Mouse (Mus musculus) neural tube, embryonic 11.5 days (tissue): ENCODE measurements around the gene Arsb. TPM values are rescaled to one million over a fixed set of nuclear protein-coding genes. Genes with fewer than 3 reads are reported as not detected.

ENCODE experiments used
- ATAC-seq: fragments of 200-750 bp; cut with Nextera tagmentation; 2 replicates; pipeline ENCODE4 v1.8.0; 2017; ENCODE audit warnings: moderate number of reproducible peaks, mild to moderate bottlenecking, moderate TSS enrichment, moderate library complexity; ENCODE audit not compliant: insufficient read depth, low FRiP score, low TSS enrichment
- DNase-seq: peaks from one replicate; pipeline ENCODE4 v3.0.0-alpha.2; 2015; ENCODE audit warnings: low spot score
- H3K27ac ChIP-seq: fragments of 300-500 bp; sonication (generic); 2 replicates; pipeline ENCODE4 v1.5.1; 2014; ENCODE audit warnings: low read depth, mild to moderate bottlenecking, low read length
- H3K27me3 ChIP-seq: fragments of 300-500 bp; sonication (generic); 2 replicates; pipeline ENCODE4 v1.6.1; 2014; ENCODE audit warnings: mild to moderate bottlenecking, low read length, mixed read lengths; ENCODE audit not compliant: control insufficient read depth, insufficient read depth
- H3K36me3 ChIP-seq: fragments of 300-500 bp; sonication (generic); 2 replicates; pipeline ENCODE4 v1.6.1; 2014; ENCODE audit warnings: mild to moderate bottlenecking, low read length, moderate library complexity, mixed read lengths; ENCODE audit not compliant: control insufficient read depth, insufficient read depth
- H3K4me1 ChIP-seq: fragments of 300-500 bp; sonication (generic); 2 replicates; pipeline ENCODE4 v1.6.1; 2014; ENCODE audit warnings: low read length, mixed read lengths; ENCODE audit not compliant: control insufficient read depth, insufficient read depth
- H3K4me2 ChIP-seq: fragments of 300-500 bp; sonication (generic); 2 replicates; pipeline ENCODE4 v1.6.1; 2014; ENCODE audit warnings: low read depth, mild to moderate bottlenecking, moderate library complexity
- H3K4me3 ChIP-seq: fragments of 300-500 bp; sonication (generic); 2 replicates; pipeline ENCODE4 v1.5.1; 2014; ENCODE audit warnings: low read depth, low read length
- H3K9ac ChIP-seq: fragments of 300-500 bp; sonication (generic); 2 replicates; pipeline ENCODE4 v1.6.1; 2014; ENCODE audit warnings: mild to moderate bottlenecking, low read length
- H3K9me3 ChIP-seq: fragments of 300-500 bp; sonication (generic); 2 replicates; pipeline ENCODE4 v1.6.1; 2016; ENCODE audit warnings: low read length; ENCODE audit not compliant: control insufficient read depth
- WGBS: fragments of 180-500 bp; shearing (Covaris S2); extraction: QIAGEN DNeasy Blood & Tissue Kit; methylation state at CpG from one replicate; pipeline ENCODE4 v1.1.7; 2014; 5-methylcytosine and 5-hydroxymethylcytosine counted together
- polyA plus RNA-seq: library from polyadenylated mRNA; unstranded; fragments of >200 nt; fragmentation: Nextera tagmentation; extraction: Ambion mirVana; gene quantifications from 2 replicates; pipeline ENCODE4 v1.2.1, GENCODE M21; 2014

Arsb gene
- polyA plus RNA-seq, 1 experiment from 2014 or later = 7.3 TPM

DNA sequence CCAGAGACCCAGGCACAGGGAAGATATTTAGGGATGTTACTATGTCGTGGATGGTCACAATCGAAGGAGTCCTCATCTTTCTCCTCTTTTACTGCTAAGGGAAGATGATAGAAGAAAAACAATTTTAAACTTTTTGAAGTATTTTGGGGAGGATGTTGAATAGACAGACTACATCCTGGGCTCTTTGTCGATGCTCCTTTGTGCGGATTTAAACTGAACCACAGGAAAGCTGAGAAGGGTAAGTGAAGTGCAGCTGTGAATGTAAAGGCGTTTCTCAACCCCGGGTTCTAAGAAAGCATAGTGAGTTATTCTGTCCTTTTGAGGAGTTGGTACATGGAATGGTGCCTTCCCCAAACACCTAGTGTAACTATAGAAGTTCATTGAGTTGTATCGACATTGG is 14.8 kb upstream of the Arsb start:
- 91% methylated on average over 7 of the region's 7 CpGs for WGBS
- H3K4me2 ChIP-seq = no peak overlapping the region
- no peaks in the 10 kb centered on the region for H3K36me3 ChIP-seq
- ATAC-seq (no peak), DNase-seq (no peak)
- no peak overlapping the region for H3K4me3 ChIP-seq
- H3K27ac ChIP-seq = no peak overlapping the region
- H3K9ac ChIP-seq = no peak overlapping the region
- H3K4me1 ChIP-seq = no peaks in the 10 kb centered on the region; the same call in 1 of the 2 replicates
- H3K9me3 ChIP-seq = no peaks in the 10 kb centered on the region
- no peaks in the 10 kb centered on the region for H3K27me3 ChIP-seq

DNA sequence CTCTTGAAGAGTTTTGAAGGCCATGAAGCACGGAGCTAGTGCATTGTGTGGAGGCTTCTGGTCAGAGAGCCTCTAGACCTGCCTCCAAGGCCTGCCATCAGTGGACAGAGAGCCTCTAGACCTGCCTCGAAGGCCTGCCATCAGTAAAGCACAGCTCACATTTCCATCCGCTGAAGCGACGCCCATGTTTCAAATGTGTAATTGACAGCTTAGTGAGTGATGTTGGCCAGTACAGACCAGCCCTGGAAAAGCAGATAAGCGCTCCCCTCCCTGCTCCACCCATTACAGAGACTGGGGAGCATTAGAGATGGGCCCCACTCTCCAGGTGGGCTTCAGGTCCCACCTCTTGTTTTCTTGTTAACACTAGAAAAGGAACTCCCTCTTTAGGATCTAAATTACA is 13.9 kb upstream of the Arsb start:
- WGBS = 84% methylated on average over 6 of the region's 6 CpGs
- no peak for DNase-seq

GRCm38 (mm10) chr13:93758149-93758898 is 13.1 kb upstream of the Arsb start:
- Histone ChIP-seq H3K36me3 (no peaks in the 10 kb centered on the region), H3K4me1 (no peaks in the 10 kb centered on the region; the same call in 1 of the 2 replicates), H3K27me3 (no peaks in the 10 kb centered on the region), H3K9ac (no peak overlapping the region), H3K9me3 (no peaks in the 10 kb centered on the region), H3K4me2 (no peak overlapping the region), H3K4me3 (no peak overlapping the region), H3K27ac (no peak overlapping the region)
- 37% methylated on average over 14 of the region's 14 CpGs for WGBS
- DNase-seq = no peak
- ATAC-seq = peak; percentile 74

More for the DNA sequence above, 13.9 kb upstream of the Arsb start:
- Histone ChIP-seq H3K4me2 (no peak overlapping the region), H3K27ac (no peak overlapping the region), H3K4me1 (no peaks in the 10 kb centered on the region; the same call in 1 of the 2 replicates), H3K27me3 (no peaks in the 10 kb centered on the region), H3K9ac (no peak overlapping the region), H3K9me3 (no peaks in the 10 kb centered on the region), H3K36me3 (no peaks in the 10 kb centered on the region), H3K4me3 (no peak overlapping the region)
- no peak for ATAC-seq

GRCm38 (mm10) chr13:93761831-93762230 is 9.6 kb upstream of the Arsb start:
- no peaks in the 10 kb centered on the region for H3K9me3 ChIP-seq
- ATAC-seq (no peak), DNase-seq (no peak)
- no peak overlapping the region for H3K4me3 ChIP-seq
- no peaks in the 10 kb centered on the region; the same call in 1 of the 2 replicates for H3K4me1 ChIP-seq
- H3K9ac ChIP-seq = no peak overlapping the region
- WGBS = 88% methylated on average over 8 of the region's 8 CpGs
- H3K4me2 ChIP-seq = no peak overlapping the region
- no peak overlapping the region for H3K27ac ChIP-seq
- H3K27me3 ChIP-seq = no peaks in the 10 kb centered on the region
- no peaks in the 10 kb centered on the region for H3K36me3 ChIP-seq

- H3K27me3 ChIP-seq = no peaks in the 10 kb centered on the region
- no peak overlapping the region for H3K9ac ChIP-seq
- no peaks in the 10 kb centered on the region for H3K9me3 ChIP-seq
- DNase-seq (no peak), ATAC-seq (no peak)
- no peaks in the 10 kb centered on the region; the same call in 1 of the 2 replicates for H3K4me1 ChIP-seq
- H3K36me3 ChIP-seq = no peaks in the 10 kb centered on the region
- H3K4me2 ChIP-seq = no peak overlapping the region
- no peak overlapping the region for H3K27ac ChIP-seq
- WGBS = 89% methylated on average over 3 of the region's 3 CpGs
- no peak overlapping the region for H3K4me3 ChIP-seq
Measured at GRCm38 (mm10) chr13:93762879-93763278, 8.6 kb upstream of the Arsb start.

DNA sequence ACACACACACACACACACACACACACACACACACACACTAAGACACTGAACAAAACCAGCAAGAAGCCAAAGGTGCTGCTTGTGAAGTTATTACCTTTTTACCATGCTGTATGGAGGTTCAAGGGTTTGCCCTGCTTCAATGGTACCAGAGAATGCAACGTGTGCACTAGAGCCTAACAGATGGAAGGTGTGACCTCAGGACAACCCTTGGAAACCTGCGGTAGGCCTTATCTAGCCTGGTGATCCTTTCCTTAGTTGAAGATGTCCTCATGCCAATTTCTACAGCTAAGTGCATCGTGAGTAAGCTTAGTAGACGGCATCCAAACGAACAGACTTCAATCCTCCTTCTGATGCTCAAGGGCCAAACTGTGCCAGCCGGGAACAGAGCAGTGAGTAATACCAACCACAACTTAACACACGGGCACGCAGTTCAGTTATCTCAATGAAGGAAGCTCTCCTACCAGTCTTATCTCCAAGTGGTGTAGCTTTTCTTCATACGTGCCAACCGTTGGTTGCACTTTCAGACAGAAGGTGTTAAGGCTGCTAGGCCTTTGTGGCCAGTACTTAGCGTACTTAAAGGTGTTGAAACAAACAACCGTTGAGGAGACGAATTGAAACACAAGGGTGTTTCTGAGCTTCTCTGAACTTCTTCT is 7.0 kb upstream of the Arsb start:
- no peak for DNase-seq
- no peaks in the 10 kb centered on the region for H3K9me3 ChIP-seq
- H3K9ac ChIP-seq = no peak overlapping the region
- no peak overlapping the region for H3K4me3 ChIP-seq
- no peak overlapping the region for H3K4me2 ChIP-seq
- H3K36me3 ChIP-seq = no peaks in the 10 kb centered on the region
- ATAC-seq = no peak
- no peaks in the 10 kb centered on the region for H3K4me1 ChIP-seq
- 82% methylated on average over 13 of the region's 13 CpGs for WGBS
- H3K27ac ChIP-seq = no peak overlapping the region
- no peaks in the 10 kb centered on the region for H3K27me3 ChIP-seq

- 40% methylated on average over 9 of the region's 9 CpGs for WGBS
- peak overlapping the region; percentile 97 for H3K4me2 ChIP-seq
- ATAC-seq = peak; percentile 55
- no peaks in the 10 kb centered on the region for H3K4me1 ChIP-seq
- no peaks in the 10 kb centered on the region for H3K27me3 ChIP-seq
- DNase-seq = peak; percentile 27
- no peaks in the 10 kb centered on the region for H3K36me3 ChIP-seq
- H3K27ac ChIP-seq = peak overlapping the region; percentile 80
- H3K4me3 ChIP-seq = peak overlapping the region; percentile 57
- H3K9me3 ChIP-seq = no peaks in the 10 kb centered on the region
- peak overlapping the region; percentile 84 for H3K9ac ChIP-seq
Measured at GRCm38 (mm10) chr13:93771031-93771587, 321 bp upstream of the Arsb start.

- WGBS = 42% methylated on average over 8 of the region's 8 CpGs
Measured at GRCm38 (mm10) chr13:93772279-93772636, 828 bp downstream of the Arsb start.

More at GRCm38 (mm10) chr13:93772279-93772636, 828 bp downstream of the Arsb start:
- no peaks in the 10 kb centered on the region for H3K36me3 ChIP-seq
- H3K4me2 ChIP-seq = peak overlapping the region; percentile 97
- H3K4me3 ChIP-seq = peak overlapping the region; percentile 57
- H3K9me3 ChIP-seq = no peaks in the 10 kb centered on the region
- peak overlapping the region; percentile 84 for H3K9ac ChIP-seq
- no peaks in the 10 kb centered on the region for H3K4me1 ChIP-seq
- no peaks in the 10 kb centered on the region for H3K27me3 ChIP-seq
- ATAC-seq (peak; percentile 17), DNase-seq (no peak)
- peak overlapping the region; percentile 80; the same call in 1 of the 2 replicates for H3K27ac ChIP-seq
